Mouse (Mus musculus) MEL (cell line): Measurements from ENCODE around the gene Rapgef4. TPM values are rescaled to one million over a fixed set of nuclear protein-coding genes. Genes with fewer than 3 reads are reported as not detected.

ENCODE experiments used
- DNase-seq: peaks from one replicate; pipeline ENCODE4 v3.0.0; 2011; ENCODE audit warnings: low read depth, low spot score
- H3K27ac ChIP-seq: 2 replicates; pipeline ENCODE4 v1.5.1; 2012; ENCODE audit warnings: low read depth, mild to moderate bottlenecking, control low read depth, low read length, moderate library complexity; ENCODE audit not compliant: control insufficient read depth
- H3K27me3 ChIP-seq, 2 experiments: fragments of 150-350 bp in 1 of 2; sonication (generic) in 1 of 2; 2 replicates each; pipeline ENCODE4 v1.6.1; 2012; ENCODE audit warnings: low read length in 2 of 2, mild to moderate bottlenecking in 2 of 2, improper control_type of control experiment in 1 of 2, moderate library complexity in 1 of 2; ENCODE audit not compliant: insufficient read depth in 2 of 2, control insufficient read depth in 1 of 2
- H3K36me3 ChIP-seq, 2 experiments: 2 replicates each; pipeline ENCODE4 v1.6.1; 2012 to 2014; ENCODE audit warnings: low read length in 2 of 2, improper control_type of control experiment in 1 of 2, inconsistent platforms in 1 of 2, mild to moderate bottlenecking in 1 of 2; ENCODE audit not compliant: insufficient read depth in 2 of 2, control insufficient read depth in 1 of 2
- H3K4me1 ChIP-seq, 2 experiments: fragments of 150-350 bp in 1 of 2; sonication (generic) in 1 of 2; 2 replicates each; pipeline ENCODE4 v1.6.1; 2012; ENCODE audit warnings: low read length in 2 of 2, improper control_type of control experiment in 1 of 2, mild to moderate bottlenecking in 1 of 2; ENCODE audit not compliant: insufficient read depth in 2 of 2, control insufficient read depth in 1 of 2
- H3K4me3 ChIP-seq, 2 experiments: fragments of 150-350 bp in 1 of 2; sonication (generic) in 1 of 2; 2 replicates each; pipeline ENCODE4 v1.5.1; 2012; ENCODE audit warnings: low read depth in 2 of 2, low read length in 2 of 2, mild to moderate bottlenecking in 2 of 2, moderate library complexity in 2 of 2, control low read depth in 1 of 2, improper control_type of control experiment in 1 of 2; ENCODE audit not compliant: control insufficient read depth in 1 of 2, insufficient read depth in 1 of 2
- H3K79me2 ChIP-seq: 2 replicates; pipeline ENCODE4 v1.6.1; 2012; ENCODE audit warnings: mild to moderate bottlenecking, low read length, moderate library complexity; ENCODE audit not compliant: control insufficient read depth, poor library complexity, insufficient read depth
- H3K9ac ChIP-seq: 2 replicates; pipeline ENCODE4 v1.6.1; 2012; ENCODE audit warnings: low read depth, mild to moderate bottlenecking, control low read depth, low read length, moderate library complexity; ENCODE audit not compliant: control insufficient read depth, poor library complexity, severe bottlenecking
- H3K9me3 ChIP-seq: fragments of 150-350 bp; sonication (generic); replicated peaks from 2 replicates; pipeline ENCODE4 v1.6.1; 2012; ENCODE audit warnings: mild to moderate bottlenecking, low read length, improper control_type of control experiment, moderate library complexity; ENCODE audit not compliant: insufficient read depth
- BHLHE40 ChIP-seq: IDR thresholded peaks from 2 replicates; pipeline ENCODE4 v1.6.1; 2012; ENCODE audit warnings: low read depth, mild to moderate bottlenecking, inconsistent platforms, low read length, improper control_type of control experiment, borderline replicate concordance
- CHD2 ChIP-seq: IDR thresholded peaks from 2 replicates; pipeline ENCODE4 v1.6.1; 2011; ENCODE audit warnings: low read length, improper control_type of control experiment
- ELF1 ChIP-seq: IDR thresholded peaks from 2 replicates; pipeline ENCODE4 v1.6.1; 2014; ENCODE audit warnings: low read depth, mild to moderate bottlenecking, inconsistent platforms, low read length, improper control_type of control experiment, moderate library complexity
- EP300 ChIP-seq, 2 experiments: IDR thresholded peaks; 2 replicates each; pipeline ENCODE4 v1.6.1; 2011; ENCODE audit warnings: improper control_type of control experiment in 2 of 2, low read length in 2 of 2, low read depth in 1 of 2, mild to moderate bottlenecking in 1 of 2
- ETS1 ChIP-seq: IDR thresholded peaks from 2 replicates; pipeline ENCODE4 v1.6.1; 2012; ENCODE audit warnings: low read depth, mild to moderate bottlenecking, inconsistent platforms, low read length, improper control_type of control experiment, moderate library complexity
- GABPA ChIP-seq: IDR thresholded peaks from 2 replicates; pipeline ENCODE4 v1.6.1; 2012; ENCODE audit warnings: low read depth, mild to moderate bottlenecking, inconsistent platforms, low read length, improper control_type of control experiment, moderate library complexity
- GATA1 ChIP-seq: IDR thresholded peaks from 2 replicates; pipeline ENCODE4 v1.6.1; 2011; ENCODE audit warnings: low read depth, low read length, improper control_type of control experiment
- HCFC1 ChIP-seq: IDR thresholded peaks from 2 replicates; pipeline ENCODE4 v1.6.1; 2012; ENCODE audit warnings: low read depth, mild to moderate bottlenecking, inconsistent platforms, low read length, improper control_type of control experiment, moderate library complexity
- KAT2A ChIP-seq: conservative IDR thresholded peaks from 2 replicates; pipeline ENCODE4 v1.6.1; 2012; ENCODE audit warnings: low read depth, low read length, improper control_type of control experiment, inconsistent platforms
- MAX ChIP-seq: IDR thresholded peaks from 2 replicates; pipeline ENCODE4 v1.6.1; 2011; ENCODE audit warnings: low read length, improper control_type of control experiment
- MEF2A ChIP-seq: IDR thresholded peaks from 2 replicates; pipeline ENCODE4 v1.6.1; 2014; ENCODE audit warnings: low read depth, mild to moderate bottlenecking, inconsistent platforms, low read length, improper control_type of control experiment; ENCODE audit not compliant: poor library complexity, insufficient replicate concordance, severe bottlenecking; ENCODE audit errors: extremely low read depth
- MYB ChIP-seq: IDR thresholded peaks from 2 replicates; pipeline ENCODE4 v1.6.1; 2011; ENCODE audit warnings: mild to moderate bottlenecking, low read depth, low read length, improper control_type of control experiment
- POLR2AphosphoS2 ChIP-seq: IDR thresholded peaks from 2 replicates; pipeline ENCODE4 v1.6.1; 2011; ENCODE audit warnings: low read length, improper control_type of control experiment
- RAD21 ChIP-seq: IDR thresholded peaks from 2 replicates; pipeline ENCODE4 v1.6.1; 2011; ENCODE audit warnings: mild to moderate bottlenecking, low read depth, low read length, improper control_type of control experiment
- RCOR1 ChIP-seq: IDR thresholded peaks from 2 replicates; pipeline ENCODE4 v1.6.1; 2012; ENCODE audit warnings: low read depth, mild to moderate bottlenecking, inconsistent platforms, low read length, improper control_type of control experiment
- SMC3 ChIP-seq: IDR thresholded peaks from 2 replicates; pipeline ENCODE4 v1.6.1; 2011; ENCODE audit warnings: low read depth, low read length, improper control_type of control experiment
- TAL1 ChIP-seq: IDR thresholded peaks from 2 replicates; pipeline ENCODE4 v1.6.1; 2012; ENCODE audit warnings: mild to moderate bottlenecking, inconsistent platforms, low read length, moderate library complexity, mixed read lengths
- TCF12 ChIP-seq: IDR thresholded peaks from 2 replicates; pipeline ENCODE4 v1.6.1; 2014; ENCODE audit warnings: low read depth, mild to moderate bottlenecking, inconsistent platforms, low read length, improper control_type of control experiment, moderate library complexity
- USF1 ChIP-seq: IDR thresholded peaks from 2 replicates; pipeline ENCODE4 v1.6.1; 2014; ENCODE audit warnings: low read depth, mild to moderate bottlenecking, inconsistent platforms, low read length, improper control_type of control experiment, moderate library complexity
- USF2 ChIP-seq, 2 experiments: IDR thresholded peaks; 2 replicates each; pipeline ENCODE4 v1.6.1; 2011 to 2012; ENCODE audit warnings: improper control_type of control experiment in 2 of 2, low read length in 2 of 2, borderline replicate concordance in 1 of 2, inconsistent platforms in 1 of 2, low read depth in 1 of 2, mild to moderate bottlenecking in 1 of 2; ENCODE audit not compliant: insufficient read depth in 1 of 2
- ZC3H11A ChIP-seq: IDR thresholded peaks from 2 replicates; pipeline ENCODE4 v1.6.1; 2012; ENCODE audit warnings: low read depth, mild to moderate bottlenecking, inconsistent platforms, low read length, improper control_type of control experiment
- ZKSCAN1 ChIP-seq: IDR thresholded peaks from 2 replicates; pipeline ENCODE4 v1.6.1; 2012; ENCODE audit warnings: low read depth, mild to moderate bottlenecking, inconsistent platforms, low read length, improper control_type of control experiment, moderate library complexity
- ZMIZ1 ChIP-seq: IDR thresholded peaks from 2 replicates; pipeline ENCODE4 v1.6.1; 2012; ENCODE audit warnings: low read depth, mild to moderate bottlenecking, inconsistent platforms, low read length, improper control_type of control experiment, moderate library complexity
- ZNF384 ChIP-seq: IDR thresholded peaks from 2 replicates; pipeline ENCODE4 v1.6.1; 2012; ENCODE audit warnings: low read depth, mild to moderate bottlenecking, inconsistent platforms, low read length, improper control_type of control experiment
- polyA plus RNA-seq, 2 experiments: library from polyadenylated mRNA; stranded (reverse) in 1 of 2; unstranded in 1 of 2; fragments of >175 nt in 1 of 2; fragments of >200 nt in 1 of 2; gene quantifications; 2 replicates each; pipeline versions ENCODE4 v1.2.1 to v1.2.4; 2012; ENCODE audit warnings: low replicate concordance in 2 of 2, low read depth in 1 of 2; ENCODE audit not compliant: insufficient read length in 2 of 2, insufficient read depth in 1 of 2, missing spikeins in 1 of 2
- total RNA-seq: library from RNA; depleted of rRNA; stranded (reverse); fragments of 300-350 nt; gene quantifications from 2 replicates; pipeline ENCODE4 v1.2.3, GENCODE M21; 2012

The Rapgef4 gene
- total and polyA plus RNA-seq, 3 experiments = not detected

- Histone ChIP-seq H3K4me1 (no peaks in the 10 kb centered on the region), H3K27ac (no peak overlapping the region), H3K9me3 (no peaks in the 10 kb centered on the region), H3K4me3 (no peak overlapping the region), H3K36me3 (no peaks in the 10 kb centered on the region), H3K9ac (no peak overlapping the region), H3K79me2 (no peaks in the 10 kb centered on the region), H3K27me3 (peaks cover 7 to 10% of the 10 kb centered on the region in 2 experiments)
- peak; percentile 56 for DNase-seq
- TF ChIP-seq RCOR1 (peak; percentile 60; the same call in 1 of the 2 replicates), ZKSCAN1 (no peak), USF2 (IDR thresholded peaks at IDR 0.05; ENCODE audit: borderline replicate concordance in 1 of 2, insufficient read depth in 1 of 2, low read depth in 1 of 2, low read length in 2 of 2) (no peak), ETS1 (no peak), HCFC1 (no peak), MAX (no peak), MYB (no peak), ZNF384 (no peak), MEF2A (no peak), GATA1 (no peak), BHLHE40 (no peak), USF1 (0 out of 2 replicates have a peak, but pooled peaks have one; percentile 6), ZMIZ1 (no peak), ELF1 (no peak), ZC3H11A (no peak), RAD21 (no peak), SMC3 (no peak), KAT2A (no peak), EP300 (IDR thresholded peaks at IDR 0.05; ENCODE audit: low read depth in 1 of 2, low read length in 2 of 2) (peak in 1 of 2 experiments; percentile 36; a peak in 2 of 4 replicates), TCF12 (no peak), GABPA (no peak), CHD2 (no peak), POLR2AphosphoS2 (no peak), TAL1 (peak; percentile 62)
These were observed 170.9 kb downstream of the Rapgef4 start for GRCm38 (mm10) chr2:72151792-72152554.
